Mouse (Mus musculus) adrenal gland (tissue): ENCODE data around the gene Lca5.

Source experiments
- intact Hi-C: fragments of 180-260 bp; cut with DNase I; formaldehyde crosslinking; loops from one replicate; pipeline ENCODE4 v1.15.1; 2025
- long read RNA-seq, 2 experiments: library from polyadenylated mRNA; unstranded; transcript quantifications; one replicate each; pipeline ENCODE4 v2.0.0; 2020; ENCODE audit warnings: borderline replicate concordance in 1 of 2; ENCODE audit not compliant: insufficient replicate concordance in 1 of 2

Gene Lca5
- long read RNA-seq, experiment 1 = 0 reads
- long read RNA-seq, experiment 2, partial matches to known transcripts = 1 of 2 reads
- long read RNA-seq, experiment 2, other reads (novel, unspliced or antisense) = 1 of 2 reads

GRCm38 (mm10) chr9:83440392-83441357, at the start of gene Lca5:
Gene Lca5 (minus strand): TSS chr9:83441127.
- intact Hi-C loops = no loop called here

- intact Hi-C loops = no loop called here
Observed at GRCm38 (mm10) chr9:83488491-83489210, 47.7 kb upstream of the Lca5 start.

- intact Hi-C loops = loop anchor here (2.0 kb wide), 1 partner anchor 123 kb away; no protein-coding TSS in a partner anchor
Observed at GRCm38 (mm10) chr9:83487771-83488470, 47.0 kb upstream of the Lca5 start.

GRCm38 (mm10) chr9:83485966-83486365, 45.0 kb upstream of the Lca5 start:
- intact Hi-C loops = loop anchor here (2.0 kb wide), 1 partner anchor 125 kb away; no protein-coding TSS in a partner anchor

- intact Hi-C loops = no loop called here
Observed at GRCm38 (mm10) chr9:83485357-83485756, 44.4 kb upstream of the Lca5 start.

- intact Hi-C loops = no loop called here
Observed at GRCm38 (mm10) chr9:83483419-83483818, 42.5 kb upstream of the Lca5 start.

- intact Hi-C loops = no loop called here
Observed at GRCm38 (mm10) chr9:83482176-83482949, 41.4 kb upstream of the Lca5 start.

GRCm38 (mm10) chr9:83469871-83470270, 28.9 kb upstream of the Lca5 start:
- intact Hi-C loops = no loop called here

GRCm38 (mm10) chr9:83447771-83448170, 6.8 kb upstream of the Lca5 start:
- intact Hi-C loops = no loop called here

- intact Hi-C loops = no loop called here
Observed at GRCm38 (mm10) chr9:83447176-83447575, 6.2 kb upstream of the Lca5 start.

- intact Hi-C loops = no loop called here
Observed at GRCm38 (mm10) chr9:83437621-83438020, 3.3 kb downstream of the Lca5 start.

- intact Hi-C loops = no loop called here
Observed at GRCm38 (mm10) chr9:83434489-83434888, 6.4 kb downstream of the Lca5 start.

GRCm38 (mm10) chr9:83433661-83434060, 7.3 kb downstream of the Lca5 start:
- intact Hi-C loops = no loop called here

GRCm38 (mm10) chr9:83427926-83428325, 13.0 kb downstream of the Lca5 start:
- intact Hi-C loops = no loop called here

- intact Hi-C loops = no loop called here
Observed at GRCm38 (mm10) chr9:83418965-83419364, 22.0 kb downstream of the Lca5 start.

GRCm38 (mm10) chr9:83413046-83413445, 27.9 kb downstream of the Lca5 start:
- intact Hi-C loops = no loop called here

GRCm38 (mm10) chr9:83405150-83405549, 35.8 kb downstream of the Lca5 start:
- intact Hi-C loops = no loop called here

- intact Hi-C loops = no loop called here
Observed at GRCm38 (mm10) chr9:83400783-83401182, 40.1 kb downstream of the Lca5 start.

- intact Hi-C loops = no loop called here
Observed at GRCm38 (mm10) chr9:83399414-83399813, 41.5 kb downstream of the Lca5 start.

- intact Hi-C loops = no loop called here
Observed at GRCm38 (mm10) chr9:83398260-83398659, 42.7 kb downstream of the Lca5 start.
